Mouse (Mus musculus): ENCODE data around the gene Hnrnpll. TPM values are rescaled to one million over a fixed set of nuclear protein-coding genes. Genes with fewer than 3 reads are reported as not detected.

The Hnrnpll gene
- 34.7 and 39.7 TPM in 2 replicates for polyA plus RNA-seq (2012; rRNA removed)

- peak; percentile 98 for DNase-seq (ENCODE audit: low spot score)
Measured at GRCm38 (mm10) chr17:80061783-80062619, at the start of gene Hnrnpll. Hnrnpll (minus strand) TSS chr17:80062334.

- no peak for DNase-seq (ENCODE audit: low spot score)
Measured at GRCm38 (mm10) chr17:80105348-80105978, 43.3 kb upstream of the Hnrnpll start.

- DNase-seq (ENCODE audit: low spot score): no peak
Measured at GRCm38 (mm10) chr17:80099823-80100222, 37.7 kb upstream of the Hnrnpll start.

- DNase-seq (ENCODE audit: low spot score): no peak
Measured at GRCm38 (mm10) chr17:80097221-80097620, 35.1 kb upstream of the Hnrnpll start.

GRCm38 (mm10) chr17:80096720-80097114 lies 34.6 kb upstream of the Hnrnpll start:
- DNase-seq (ENCODE audit: low spot score): no peak

- DNase-seq (ENCODE audit: low spot score): peak; percentile 20
Measured at GRCm38 (mm10) chr17:80096043-80096719, 34.0 kb upstream of the Hnrnpll start.

GRCm38 (mm10) chr17:80095254-80095899 lies 33.2 kb upstream of the Hnrnpll start:
- no peak for DNase-seq (ENCODE audit: low spot score)

- DNase-seq (ENCODE audit: low spot score): no peak
Measured at GRCm38 (mm10) chr17:80091879-80092549, 29.9 kb upstream of the Hnrnpll start.

- no peak for DNase-seq (ENCODE audit: low spot score)
Measured at GRCm38 (mm10) chr17:80090551-80090950, 28.4 kb upstream of the Hnrnpll start.

GRCm38 (mm10) chr17:80088168-80088567 lies 26.0 kb upstream of the Hnrnpll start:
- no peak for DNase-seq (ENCODE audit: low spot score)

GRCm38 (mm10) chr17:80086591-80086990 lies 24.5 kb upstream of the Hnrnpll start:
- DNase-seq (ENCODE audit: low spot score): no peak

GRCm38 (mm10) chr17:80084424-80084823 lies 22.3 kb upstream of the Hnrnpll start:
- DNase-seq (ENCODE audit: low spot score): no peak

GRCm38 (mm10) chr17:80083223-80083622 lies 21.1 kb upstream of the Hnrnpll start:
- no peak for DNase-seq (ENCODE audit: low spot score)

GRCm38 (mm10) chr17:80078726-80079125 lies 16.6 kb upstream of the Hnrnpll start:
- no peak for DNase-seq (ENCODE audit: low spot score)

- DNase-seq (ENCODE audit: low spot score): no peak
Measured at GRCm38 (mm10) chr17:80067257-80067656, 5.1 kb upstream of the Hnrnpll start.

GRCm38 (mm10) chr17:80063840-80064495 lies 1.8 kb upstream of the Hnrnpll start:
- no peak for DNase-seq (ENCODE audit: low spot score)

GRCm38 (mm10) chr17:80063386-80063785 lies 1.3 kb upstream of the Hnrnpll start:
- no peak for DNase-seq (ENCODE audit: low spot score)

- DNase-seq (ENCODE audit: low spot score): no peak
Measured at GRCm38 (mm10) chr17:80062620-80063010, 481 bp upstream of the Hnrnpll start.

GRCm38 (mm10) chr17:80060828-80061782 lies 1.0 kb downstream of the Hnrnpll start:
- DNase-seq (ENCODE audit: low spot score): peak; percentile 42

GRCm38 (mm10) chr17:80060151-80060550 lies 2.0 kb downstream of the Hnrnpll start:
- no peak for DNase-seq (ENCODE audit: low spot score)

Data from urinary bladder, adult 2 months (tissue).